Mouse (Mus musculus): ENCODE measurements at regions not wholly inside any gene's neighbourhood (a gene's known extent, or its start where the extent isn't known, plus 50 kb on each side); places are given as distances from the start of the nearest gene placed in this dataset.
A peak's percentile ranks its signal among the peaks of the same experiment; 100 is the strongest.
"Not testable (repeated sequence)": the region's sequence is repeated elsewhere in the genome, so short reads cannot be mapped to it uniquely, and the experiment has no call there.

GRCm38 (mm10) chr10:19297669-19298068, 58.7 kb upstream of the Olig3 start:
- WGBS, result 64% methylated on average over 3 of the region's 3 CpGs
- no peak for DNase-seq (ENCODE audit: low read depth, low spot score)

- DNase-seq (ENCODE audit: low read depth, low spot score), result no peak
- WGBS, result 41% methylated on average over 7 of the region's 7 CpGs
Measured at GRCm38 (mm10) chr10:19295388-19296013, 60.8 kb upstream of the Olig3 start.

- WGBS, result 79% methylated on average over 5 of the region's 5 CpGs
- DNase-seq (ENCODE audit: low read depth, low spot score), result no peak
Measured at GRCm38 (mm10) chr10:19291474-19291873, 64.9 kb upstream of the Olig3 start.

GRCm38 (mm10) chr10:19291039-19291438, 65.3 kb upstream of the Olig3 start:
- 89% methylated on average over 3 of the region's 3 CpGs for WGBS
- not testable (repeated sequence) for DNase-seq (ENCODE audit: low read depth, low spot score)

GRCm38 (mm10) chr10:19282166-19282565, 74.2 kb upstream of the Olig3 start:
- 87% methylated on average over 3 of the region's 3 CpGs for WGBS
- no peak for DNase-seq (ENCODE audit: low read depth, low spot score)

GRCm38 (mm10) chr10:19281021-19281420, 75.3 kb upstream of the Olig3 start:
- WGBS, result 94% methylated on average over 4 of the region's 4 CpGs

GRCm38 (mm10) chr10:19278189-19278842, 78.0 kb upstream of the Olig3 start:
- no peak for DNase-seq (ENCODE audit: low read depth, low spot score)
- WGBS, result 23% methylated on average over 5 of the region's 5 CpGs

More at GRCm38 (mm10) chr10:19281021-19281420, 75.3 kb upstream of the Olig3 start:
- DNase-seq (ENCODE audit: low read depth, low spot score), result no peak

GRCm38 (mm10) chr10:19277103-19277827, 79.1 kb upstream of the Olig3 start:
- WGBS, result 78% methylated on average over 9 of the region's 9 CpGs
- DNase-seq (ENCODE audit: low read depth, low spot score), result no peak

- WGBS, result 88% methylated on average over 4 of the region's 4 CpGs
- no peak for DNase-seq (ENCODE audit: low read depth, low spot score)
Measured at GRCm38 (mm10) chr10:19274985-19275384, 81.3 kb upstream of the Olig3 start.

GRCm38 (mm10) chr10:19269418-19269817, 86.9 kb upstream of the Olig3 start:
- no peak for DNase-seq (ENCODE audit: low read depth, low spot score)
- 80% methylated on average over 1 of the region's 1 CpGs for WGBS

GRCm38 (mm10) chr10:19268051-19268450, 88.3 kb upstream of the Olig3 start:
- no peak for DNase-seq (ENCODE audit: low read depth, low spot score)
- whole genome bisulfite sequencing, result 55% methylated on average over 4 of the region's 4 CpGs

GRCm38 (mm10) chr10:19240102-19240759, 116.1 kb upstream of the Olig3 start:
- WGBS, result 23% methylated on average over 8 of the region's 8 CpGs
- DNase-seq (ENCODE audit: low read depth, low spot score), result peak; percentile 33

GRCm38 (mm10) chr10:19216240-19216639, 140.1 kb upstream of the Olig3 start:
- 81% methylated on average over 5 of the region's 5 CpGs for WGBS
- DNase-seq (ENCODE audit: low read depth, low spot score), result no peak

- whole genome bisulfite sequencing, result 84% methylated on average over 2 of the region's 2 CpGs
- DNase-seq (ENCODE audit: low read depth, low spot score), result no peak
Measured at GRCm38 (mm10) chr10:19209751-19210150, 146.6 kb upstream of the Olig3 start.

GRCm38 (mm10) chr10:19208101-19208722, 148.1 kb upstream of the Olig3 start:
- 53% methylated on average over 12 of the region's 12 CpGs for WGBS
- DNase-seq (ENCODE audit: low read depth, low spot score), result no peak

- DNase-seq (ENCODE audit: low read depth, low spot score), result no peak
- WGBS, result 86% methylated on average over 2 of the region's 2 CpGs
Measured at GRCm38 (mm10) chr10:19207505-19207904, 148.8 kb upstream of the Olig3 start.

GRCm38 (mm10) chr10:19200311-19200710, 156.0 kb upstream of the Olig3 start:
- WGBS, result 90% methylated on average over 2 of the region's 2 CpGs

GRCm38 (mm10) chr10:19195676-19196075, 160.7 kb upstream of the Olig3 start:
- 84% methylated on average over 7 of the region's 7 CpGs for WGBS

More at GRCm38 (mm10) chr10:19200311-19200710, 156.0 kb upstream of the Olig3 start:
- no peak for DNase-seq (ENCODE audit: low read depth, low spot score)

GRCm38 (mm10) chr10:19194646-19195045, 161.7 kb upstream of the Olig3 start:
- no peak for DNase-seq (ENCODE audit: low read depth, low spot score)
- WGBS, result 97% methylated on average over 3 of the region's 3 CpGs

More at GRCm38 (mm10) chr10:19195676-19196075, 160.7 kb upstream of the Olig3 start:
- no peak for DNase-seq (ENCODE audit: low read depth, low spot score)
